Mouse (Mus musculus) heart, adult 2 months (tissue): ENCODE measurements at regions not wholly inside any gene's neighbourhood (a gene's known extent, or its start where the extent isn't known, plus 50 kb on each side); places are given as distances from the start of the nearest gene placed in this dataset.

Source experiments
- DNase-seq, 2 experiments: peaks; one replicate each; pipeline ENCODE4 v3.0.0; 2021
- H3K27ac ChIP-seq: fragments of 200-600 bp; 2 replicates; pipeline ENCODE4 v1.8.1; 2022
- H3K27me3 ChIP-seq: fragments of 200-500 bp; 2 replicates; pipeline ENCODE4 v1.6.1; 2012; ENCODE audit warnings: mild to moderate bottlenecking, low read length, inconsistent platforms, mixed read lengths; ENCODE audit not compliant: control insufficient read depth, insufficient read depth
- H3K36me3 ChIP-seq: fragments of 200-500 bp; 2 replicates; pipeline ENCODE4 v1.6.1; 2012; ENCODE audit warnings: low read length, inconsistent platforms; ENCODE audit not compliant: control insufficient read depth, insufficient read depth
- H3K4me1 ChIP-seq: fragments of 200-500 bp; 2 replicates; pipeline ENCODE4 v1.6.1; 2011; ENCODE audit warnings: low read length; ENCODE audit not compliant: control insufficient read depth, insufficient read depth
- H3K4me3 ChIP-seq: fragments of 200-600 bp; 2 replicates; pipeline ENCODE4 v1.8.1; 2022
- H3K79me2 ChIP-seq: fragments of 200-500 bp; replicated peaks from 2 replicates; pipeline ENCODE4 v1.6.1; 2012; ENCODE audit warnings: mild to moderate bottlenecking, inconsistent platforms, low read length, moderate library complexity, mixed read lengths; ENCODE audit not compliant: control insufficient read depth, insufficient read depth
- H3K9ac ChIP-seq: fragments of 200-500 bp; 2 replicates; pipeline ENCODE4 v1.6.1; 2012; ENCODE audit warnings: low read depth, mild to moderate bottlenecking, control low read depth, inconsistent platforms, low read length, mixed read lengths
- CTCF ChIP-seq: fragments of 200-600 bp; IDR thresholded peaks from 2 replicates; pipeline ENCODE4 v1.8.1; 2022; ENCODE audit warnings: antibody characterized with exemption, mild to moderate bottlenecking, moderate library complexity
- EP300 ChIP-seq: fragments of 200-500 bp; IDR thresholded peaks from 2 replicates; pipeline ENCODE4 v1.6.1; 2011; ENCODE audit warnings: low read depth, low read length, control low read depth; ENCODE audit not compliant: insufficient read depth
- POLR2A ChIP-seq: fragments of 200-500 bp; IDR thresholded peaks from 2 replicates; pipeline ENCODE4 v1.6.1; 2011; ENCODE audit warnings: mild to moderate bottlenecking, low read depth, low read length, control low read depth; ENCODE audit not compliant: insufficient read depth
- WGBS: fragments of 180-500 bp; shearing (Covaris S2); methylation state at CpG from one replicate; pipeline ENCODE4 v1.1.7; 2018; 5-methylcytosine and 5-hydroxymethylcytosine counted together
- intact Hi-C: fragments of 180-260 bp; cut with DNase I; formaldehyde crosslinking; loops from one replicate; pipeline ENCODE4 v1.15.1; 2025

GRCm38 (mm10) chr15:6191845-6192244, 107.7 kb upstream of the Dab2 start:
- Histone ChIP-seq H3K9ac (no peak overlapping the region), H3K27ac (no peak overlapping the region), H3K79me2 (no peaks in the 10 kb centered on the region), H3K36me3 (no peaks in the 10 kb centered on the region), H3K27me3 (no peaks in the 10 kb centered on the region), H3K4me1 (no peaks in the 10 kb centered on the region), H3K4me3 (no peak overlapping the region)
- intact Hi-C loops: no loop called here
- no peak for DNase-seq
- no peak for TF ChIP-seq CTCF
- no peak for TF ChIP-seq EP300
- no peak for TF ChIP-seq POLR2A

- no peak for DNase-seq
- Histone ChIP-seq H3K4me1 (no peaks in the 10 kb centered on the region), H3K9ac (no peak overlapping the region), H3K27me3 (no peaks in the 10 kb centered on the region), H3K36me3 (no peaks in the 10 kb centered on the region), H3K79me2 (no peaks in the 10 kb centered on the region), H3K27ac (no peak overlapping the region), H3K4me3 (no peak overlapping the region)
- TF ChIP-seq EP300: no peak
- TF ChIP-seq CTCF: no peak
- TF ChIP-seq POLR2A: no peak
- intact Hi-C loops: loop anchor here (5.0 kb wide), 2 partner anchors 970 to 1015 kb away; no protein-coding TSS in a partner anchor
- 56% methylated on average over 2 of the region's 2 CpGs for WGBS
Measured at GRCm38 (mm10) chr15:6207239-6207638, 92.3 kb upstream of the Dab2 start.

- no peaks in the 10 kb centered on the region for H3K4me1 ChIP-seq
- H3K4me3 ChIP-seq: no peak overlapping the region
- H3K36me3 ChIP-seq: no peaks in the 10 kb centered on the region
- TF ChIP-seq POLR2A (no peak), CTCF (peak; percentile 69)
- no peak overlapping the region for H3K9ac ChIP-seq
- no peaks in the 10 kb centered on the region for H3K79me2 ChIP-seq
- no peaks in the 10 kb centered on the region for H3K27me3 ChIP-seq
- H3K27ac ChIP-seq: no peak overlapping the region
- no peak for DNase-seq
- intact Hi-C loops: loop anchor here (2.0 to 5.0 kb wide), 3 partner anchors 972 to 1122 kb away; no protein-coding TSS in a partner anchor
- WGBS: 25% methylated on average over 2 of the region's 2 CpGs
Measured at GRCm38 (mm10) chr15:6209301-6209700, 90.3 kb upstream of the Dab2 start.

- 64% methylated on average over 3 of the region's 3 CpGs for WGBS
- no peaks in the 10 kb centered on the region for H3K27me3 ChIP-seq
- H3K4me1 ChIP-seq: no peaks in the 10 kb centered on the region
- no peak overlapping the region for H3K27ac ChIP-seq
- TF ChIP-seq POLR2A: no peak
- TF ChIP-seq EP300: no peak
- no peak for TF ChIP-seq CTCF
- no peak overlapping the region for H3K9ac ChIP-seq
- no peaks in the 10 kb centered on the region for H3K79me2 ChIP-seq
- intact Hi-C loops: no loop called here
- no peak overlapping the region for H3K4me3 ChIP-seq
- no peaks in the 10 kb centered on the region for H3K36me3 ChIP-seq
- DNase-seq: no peak
Measured at GRCm38 (mm10) chr15:6218087-6218486, 81.5 kb upstream of the Dab2 start.

- TF ChIP-seq CTCF (no peak), POLR2A (no peak), EP300 (no peak)
- WGBS: 66% methylated on average over 1 of the region's 1 CpGs
Measured at GRCm38 (mm10) chr15:6225227-6225626, 74.4 kb upstream of the Dab2 start.

GRCm38 (mm10) chr15:6230618-6231017, 69.0 kb upstream of the Dab2 start:
- TF ChIP-seq CTCF: no peak
- no peak for TF ChIP-seq EP300
- no peak for TF ChIP-seq POLR2A
- intact Hi-C loops: no loop called here
- H3K4me1 ChIP-seq: no peaks in the 10 kb centered on the region
- H3K27ac ChIP-seq: no peak overlapping the region
- 60% methylated on average over 7 of the region's 7 CpGs for WGBS
- H3K27me3 ChIP-seq: no peaks in the 10 kb centered on the region
- no peak for DNase-seq
- H3K4me3 ChIP-seq: no peak overlapping the region
- no peaks in the 10 kb centered on the region for H3K36me3 ChIP-seq
- no peaks in the 10 kb centered on the region for H3K79me2 ChIP-seq
- no peak overlapping the region for H3K9ac ChIP-seq

More at GRCm38 (mm10) chr15:6225227-6225626, 74.4 kb upstream of the Dab2 start:
- H3K36me3 ChIP-seq: no peaks in the 10 kb centered on the region
- H3K9ac ChIP-seq: no peak overlapping the region
- DNase-seq: no peak
- no peaks in the 10 kb centered on the region for H3K79me2 ChIP-seq
- no peaks in the 10 kb centered on the region for H3K4me1 ChIP-seq
- H3K27me3 ChIP-seq: no peaks in the 10 kb centered on the region
- H3K27ac ChIP-seq: no peak overlapping the region
- H3K4me3 ChIP-seq: no peak overlapping the region
- intact Hi-C loops: no loop called here
